Mouse (Mus musculus): ENCODE data around the gene Maats1. TPM values are rescaled to one million over a fixed set of nuclear protein-coding genes. Genes with fewer than 3 reads are reported as not detected.

Gene Maats1
- polyA plus RNA-seq, 1 experiment from 2014 or later, result not detected

- no peak for ATAC-seq (ENCODE audit: insufficient number of reproducible peaks, insufficient read depth, low FRiP score, low read depth)
- Histone ChIP-seq H3K9ac (ENCODE audit: low read length) (no peak overlapping the region), H3K4me2 (ENCODE audit: low read length) (no peak overlapping the region), H3K4me3 (ENCODE audit: control insufficient read depth in 1 of 2, insufficient read depth in 1 of 2, low read depth in 1 of 2, low read length in 2 of 2) (no peak overlapping the region), H3K27me3 (ENCODE audit: control insufficient read depth, insufficient read depth, low read length) (no peaks in the 10 kb centered on the region), H3K9me3 (ENCODE audit: control insufficient read depth, low read length) (no peaks in the 10 kb centered on the region), H3K27ac (replicated peaks in 1 of 2; ENCODE audit: control insufficient read depth in 1 of 2, insufficient read depth in 1 of 2, low read depth in 2 of 2, low read length in 2 of 2) (no peak overlapping the region), H3K4me1 (ENCODE audit: control insufficient read depth in 2 of 2, insufficient read depth in 2 of 2, low read length in 2 of 2) (peaks cover 0 to 6% of the 10 kb centered on the region in 2 experiments; a peak in 2 of 4 replicates), H3K36me3 (ENCODE audit: control insufficient read depth, insufficient read depth, low read length) (no peaks in the 10 kb centered on the region)
- 61% methylated on average over 2 of the region's 2 CpGs for WGBS
These were observed 51.8 kb downstream of the Maats1 start for GRCm38 (mm10) chr16:38290151-38290550.

GRCm38 (mm10) chr16:38288851-38289250 lies 53.1 kb downstream of the Maats1 start:
- Histone ChIP-seq H3K4me1 (ENCODE audit: control insufficient read depth in 2 of 2, insufficient read depth in 2 of 2, low read length in 2 of 2) (peaks cover 0 to 5% of the 10 kb centered on the region in 2 experiments; a peak in 2 of 4 replicates), H3K9ac (ENCODE audit: low read length) (no peak overlapping the region), H3K27ac (replicated peaks in 1 of 2; ENCODE audit: control insufficient read depth in 1 of 2, insufficient read depth in 1 of 2, low read depth in 2 of 2, low read length in 2 of 2) (no peak overlapping the region), H3K4me3 (ENCODE audit: control insufficient read depth in 1 of 2, insufficient read depth in 1 of 2, low read depth in 1 of 2, low read length in 2 of 2) (no peak overlapping the region), H3K27me3 (ENCODE audit: control insufficient read depth, insufficient read depth, low read length) (no peaks in the 10 kb centered on the region), H3K9me3 (ENCODE audit: control insufficient read depth, low read length) (no peaks in the 10 kb centered on the region), H3K4me2 (ENCODE audit: low read length) (no peak overlapping the region), H3K36me3 (ENCODE audit: control insufficient read depth, insufficient read depth, low read length) (no peaks in the 10 kb centered on the region)
- no peak for ATAC-seq (ENCODE audit: insufficient number of reproducible peaks, insufficient read depth, low FRiP score, low read depth)
- 32% methylated on average over 6 of the region's 6 CpGs for WGBS

- H3K4me1 ChIP-seq (ENCODE audit: control insufficient read depth in 2 of 2, insufficient read depth in 2 of 2, low read length in 2 of 2), result peaks cover 0 to 5% of the 10 kb centered on the region in 2 experiments; a peak in 2 of 4 replicates
- no peak overlapping the region for H3K9ac ChIP-seq (ENCODE audit: low read length)
- no peaks in the 10 kb centered on the region for H3K36me3 ChIP-seq (ENCODE audit: control insufficient read depth, insufficient read depth, low read length)
- H3K27me3 ChIP-seq (ENCODE audit: control insufficient read depth, insufficient read depth, low read length), result no peaks in the 10 kb centered on the region
- no peaks in the 10 kb centered on the region for H3K9me3 ChIP-seq (ENCODE audit: control insufficient read depth, low read length)
- no peak overlapping the region for H3K4me3 ChIP-seq (ENCODE audit: control insufficient read depth in 1 of 2, insufficient read depth in 1 of 2, low read depth in 1 of 2, low read length in 2 of 2)
- WGBS, result 72% methylated on average over 3 of the region's 3 CpGs
- no peak for ATAC-seq (ENCODE audit: insufficient number of reproducible peaks, insufficient read depth, low FRiP score, low read depth)
- H3K27ac ChIP-seq (replicated peaks in 1 of 2; ENCODE audit: control insufficient read depth in 1 of 2, insufficient read depth in 1 of 2, low read depth in 2 of 2, low read length in 2 of 2), result no peak overlapping the region
- no peak overlapping the region for H3K4me2 ChIP-seq (ENCODE audit: low read length)
These were observed 54.2 kb downstream of the Maats1 start for GRCm38 (mm10) chr16:38287762-38288161.

- 76% methylated on average over 6 of the region's 6 CpGs for WGBS
These were observed 54.6 kb downstream of the Maats1 start for GRCm38 (mm10) chr16:38287357-38287756.

GRCm38 (mm10) chr16:38286541-38286940 lies 55.4 kb downstream of the Maats1 start:
- Histone ChIP-seq H3K4me3 (ENCODE audit: control insufficient read depth in 1 of 2, insufficient read depth in 1 of 2, low read depth in 1 of 2, low read length in 2 of 2) (no peak overlapping the region), H3K9me3 (ENCODE audit: control insufficient read depth, low read length) (no peaks in the 10 kb centered on the region), H3K9ac (ENCODE audit: low read length) (no peak overlapping the region), H3K4me2 (ENCODE audit: low read length) (no peak overlapping the region), H3K27ac (replicated peaks in 1 of 2; ENCODE audit: control insufficient read depth in 1 of 2, insufficient read depth in 1 of 2, low read depth in 2 of 2, low read length in 2 of 2) (no peak overlapping the region), H3K36me3 (ENCODE audit: control insufficient read depth, insufficient read depth, low read length) (no peaks in the 10 kb centered on the region), H3K27me3 (ENCODE audit: control insufficient read depth, insufficient read depth, low read length) (no peaks in the 10 kb centered on the region), H3K4me1 (ENCODE audit: control insufficient read depth in 2 of 2, insufficient read depth in 2 of 2, low read length in 2 of 2) (peaks cover 0 to 5% of the 10 kb centered on the region in 2 experiments; a peak in 2 of 4 replicates)
- ATAC-seq (ENCODE audit: insufficient number of reproducible peaks, insufficient read depth, low FRiP score, low read depth), result no peak
- WGBS, result 59% methylated on average over 4 of the region's 4 CpGs

More at GRCm38 (mm10) chr16:38287357-38287756, 54.6 kb downstream of the Maats1 start:
- Histone ChIP-seq H3K4me2 (ENCODE audit: low read length) (no peak overlapping the region), H3K4me1 (ENCODE audit: control insufficient read depth in 2 of 2, insufficient read depth in 2 of 2, low read length in 2 of 2) (peaks cover 0 to 5% of the 10 kb centered on the region in 2 experiments; a peak in 2 of 4 replicates), H3K27me3 (ENCODE audit: control insufficient read depth, insufficient read depth, low read length) (no peaks in the 10 kb centered on the region), H3K9me3 (ENCODE audit: control insufficient read depth, low read length) (no peaks in the 10 kb centered on the region), H3K9ac (ENCODE audit: low read length) (no peak overlapping the region), H3K36me3 (ENCODE audit: control insufficient read depth, insufficient read depth, low read length) (no peaks in the 10 kb centered on the region), H3K4me3 (ENCODE audit: control insufficient read depth in 1 of 2, insufficient read depth in 1 of 2, low read depth in 1 of 2, low read length in 2 of 2) (no peak overlapping the region), H3K27ac (replicated peaks in 1 of 2; ENCODE audit: control insufficient read depth in 1 of 2, insufficient read depth in 1 of 2, low read depth in 2 of 2, low read length in 2 of 2) (no peak overlapping the region)
- no peak for ATAC-seq (ENCODE audit: insufficient number of reproducible peaks, insufficient read depth, low FRiP score, low read depth)

- Histone ChIP-seq H3K36me3 (ENCODE audit: control insufficient read depth, insufficient read depth, low read length) (no peaks in the 10 kb centered on the region), H3K4me2 (ENCODE audit: low read length) (no peak overlapping the region), H3K9ac (ENCODE audit: low read length) (no peak overlapping the region), H3K9me3 (ENCODE audit: control insufficient read depth, low read length) (no peaks in the 10 kb centered on the region), H3K4me1 (ENCODE audit: control insufficient read depth in 2 of 2, insufficient read depth in 2 of 2, low read length in 2 of 2) (peaks cover 0 to 5% of the 10 kb centered on the region in 2 experiments; a peak in 2 of 4 replicates), H3K4me3 (ENCODE audit: control insufficient read depth in 1 of 2, insufficient read depth in 1 of 2, low read depth in 1 of 2, low read length in 2 of 2) (no peak overlapping the region), H3K27ac (replicated peaks in 1 of 2; ENCODE audit: control insufficient read depth in 1 of 2, insufficient read depth in 1 of 2, low read depth in 2 of 2, low read length in 2 of 2) (no peak overlapping the region), H3K27me3 (ENCODE audit: control insufficient read depth, insufficient read depth, low read length) (no peaks in the 10 kb centered on the region)
- no peak for ATAC-seq (ENCODE audit: insufficient number of reproducible peaks, insufficient read depth, low FRiP score, low read depth)
- 84% methylated on average over 7 of the region's 7 CpGs for WGBS
These were observed 56.1 kb downstream of the Maats1 start for GRCm38 (mm10) chr16:38285801-38286200.

GRCm38 (mm10) chr16:38283300-38283699 lies 58.6 kb downstream of the Maats1 start:
- WGBS, result 50% methylated on average over 3 of the region's 3 CpGs
- no peaks in the 10 kb centered on the region for H3K27me3 ChIP-seq (ENCODE audit: control insufficient read depth, insufficient read depth, low read length)
- no peak for ATAC-seq (ENCODE audit: insufficient number of reproducible peaks, insufficient read depth, low FRiP score, low read depth)

GRCm38 (mm10) chr16:38282559-38283160 lies 59.3 kb downstream of the Maats1 start:
- Histone ChIP-seq H3K4me1 (ENCODE audit: control insufficient read depth in 2 of 2, insufficient read depth in 2 of 2, low read length in 2 of 2) (no peaks in the 10 kb centered on the region), H3K4me2 (ENCODE audit: low read length) (no peak overlapping the region), H3K9me3 (ENCODE audit: control insufficient read depth, low read length) (no peaks in the 10 kb centered on the region), H3K9ac (ENCODE audit: low read length) (no peak overlapping the region), H3K36me3 (ENCODE audit: control insufficient read depth, insufficient read depth, low read length) (no peaks in the 10 kb centered on the region), H3K27ac (replicated peaks in 1 of 2; ENCODE audit: control insufficient read depth in 1 of 2, insufficient read depth in 1 of 2, low read depth in 2 of 2, low read length in 2 of 2) (no peak overlapping the region), H3K4me3 (ENCODE audit: control insufficient read depth in 1 of 2, insufficient read depth in 1 of 2, low read depth in 1 of 2, low read length in 2 of 2) (no peak overlapping the region), H3K27me3 (ENCODE audit: control insufficient read depth, insufficient read depth, low read length) (no peaks in the 10 kb centered on the region)
- no peak for ATAC-seq (ENCODE audit: insufficient number of reproducible peaks, insufficient read depth, low FRiP score, low read depth)
- WGBS, result 63% methylated on average over 7 of the region's 7 CpGs

More at GRCm38 (mm10) chr16:38283300-38283699, 58.6 kb downstream of the Maats1 start:
- no peak overlapping the region for H3K4me3 ChIP-seq (ENCODE audit: control insufficient read depth in 1 of 2, insufficient read depth in 1 of 2, low read depth in 1 of 2, low read length in 2 of 2)
- H3K4me1 ChIP-seq (ENCODE audit: control insufficient read depth in 2 of 2, insufficient read depth in 2 of 2, low read length in 2 of 2), result peaks cover 0 to 2% of the 10 kb centered on the region in 2 experiments; a peak in 1 of 4 replicates
- H3K9me3 ChIP-seq (ENCODE audit: control insufficient read depth, low read length), result no peaks in the 10 kb centered on the region
- H3K27ac ChIP-seq (replicated peaks in 1 of 2; ENCODE audit: control insufficient read depth in 1 of 2, insufficient read depth in 1 of 2, low read depth in 2 of 2, low read length in 2 of 2), result no peak overlapping the region
- H3K9ac ChIP-seq (ENCODE audit: low read length), result no peak overlapping the region
- no peak overlapping the region for H3K4me2 ChIP-seq (ENCODE audit: low read length)
- H3K36me3 ChIP-seq (ENCODE audit: control insufficient read depth, insufficient read depth, low read length), result no peaks in the 10 kb centered on the region

All from heart, embryonic 14.5 days (tissue).